Mouse (Mus musculus) liver, postnatal 0 days (tissue): ENCODE results near the gene Cog1. TPM values are rescaled to one million over a fixed set of nuclear protein-coding genes. Genes with fewer than 3 reads are reported as not detected.

Experiments
- ATAC-seq: fragments of 200-750 bp; cut with Nextera tagmentation; 2 replicates; pipeline ENCODE4 v1.8.0; 2017; ENCODE audit warnings: mild to moderate bottlenecking, moderate library complexity
- DNase-seq: peaks from one replicate; pipeline ENCODE4 v3.0.0-alpha.2; 2016
- H3K27ac ChIP-seq: fragments of 300-500 bp; sonication (generic); 2 replicates; pipeline ENCODE4 v1.5.1; 2014; ENCODE audit warnings: antibody characterized with exemption, moderate library complexity, mild to moderate bottlenecking, low read depth
- H3K27me3 ChIP-seq: fragments of 300-500 bp; sonication (generic); 2 replicates; pipeline ENCODE4 v1.6.1; 2014; ENCODE audit warnings: low read length, control low read depth, mixed read lengths; ENCODE audit not compliant: insufficient read depth
- H3K36me3 ChIP-seq: fragments of 300-500 bp; sonication (generic); replicated peaks from 2 replicates; pipeline ENCODE4 v1.6.1; 2014; ENCODE audit warnings: mild to moderate bottlenecking, control low read depth, low read length, moderate library complexity, mixed read lengths; ENCODE audit not compliant: insufficient read depth
- H3K4me1 ChIP-seq: fragments of 300-500 bp; sonication (generic); 2 replicates; pipeline ENCODE4 v1.6.1; 2014; ENCODE audit warnings: antibody characterized with exemption, mild to moderate bottlenecking, control low read depth; ENCODE audit not compliant: insufficient read depth
- H3K4me2 ChIP-seq: fragments of 300-500 bp; sonication (generic); 2 replicates; pipeline ENCODE4 v1.6.1; 2014; ENCODE audit warnings: low read depth, mild to moderate bottlenecking, low read length, moderate library complexity, mixed read lengths
- H3K4me3 ChIP-seq: fragments of 300-500 bp; sonication (generic); 2 replicates; pipeline ENCODE4 v1.5.1; 2014; ENCODE audit warnings: low read depth, low read length
- H3K9ac ChIP-seq: fragments of 300-500 bp; sonication (generic); replicated peaks from 2 replicates; pipeline ENCODE4 v1.6.1; 2014; ENCODE audit warnings: mild to moderate bottlenecking, moderate library complexity
- H3K9me3 ChIP-seq: fragments of 300-500 bp; sonication (generic); 2 replicates; pipeline ENCODE4 v1.6.1; 2016; ENCODE audit warnings: mild to moderate bottlenecking, control low read depth, low read length, mixed read lengths
- CTCF ChIP-seq: sonication (generic); IDR thresholded peaks from 2 replicates; pipeline ENCODE4 v1.5.1; 2016; ENCODE audit warnings: antibody characterized with exemption, low read depth
- EP300 ChIP-seq: IDR thresholded peaks from 2 replicates; pipeline ENCODE4 v1.6.1; 2016; ENCODE audit warnings: antibody characterized with exemption, low read depth, mild to moderate bottlenecking
- WGBS: fragments of 180-500 bp; shearing (Covaris S2); extraction: QIAGEN DNeasy Blood & Tissue Kit; methylation state at CpG from one replicate; pipeline ENCODE4 v1.1.7; 2014; ENCODE audit not compliant: insufficient replicate concordance; 5-methylcytosine and 5-hydroxymethylcytosine counted together
- polyA plus RNA-seq: library from polyadenylated mRNA; unstranded; fragments of >200 nt; fragmentation: Nextera tagmentation; extraction: Ambion mirVana; gene quantifications from 2 replicates; pipeline ENCODE4 v1.2.1, GENCODE M21; 2015

Cog1 gene
- polyA plus RNA-seq, 1 experiment from 2014 or later, result 7.1 TPM

DNA sequence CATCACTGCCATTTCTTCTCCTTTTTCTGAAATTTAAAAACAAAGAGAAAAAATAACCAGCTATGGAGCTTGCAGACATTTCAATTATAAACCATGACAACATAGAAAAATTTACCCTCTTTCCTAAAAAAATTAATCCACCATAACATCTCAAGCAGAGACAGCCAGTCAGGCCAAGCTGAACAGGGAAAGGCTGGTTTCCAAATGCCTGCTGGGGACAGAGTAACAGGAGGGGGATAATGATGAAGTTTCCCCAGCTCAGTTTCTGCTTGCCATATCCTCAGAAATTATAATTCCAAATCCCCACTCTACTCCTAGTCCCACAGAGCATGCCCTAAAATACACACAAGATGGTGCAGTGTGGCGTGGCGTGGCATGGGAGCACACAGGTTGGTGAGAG, 28.4 kb downstream of the Cog1 start:
- H3K9me3 ChIP-seq, result no peaks in the 10 kb centered on the region
- no peak for DNase-seq
- peaks cover 18% of the 10 kb centered on the region for H3K4me1 ChIP-seq
- no peak for ATAC-seq
- no peak for TF ChIP-seq EP300
- no peak for TF ChIP-seq CTCF
- H3K9ac ChIP-seq, result no peak overlapping the region
- H3K27me3 ChIP-seq, result no peaks in the 10 kb centered on the region
- 89% methylated on average over 2 of the region's 2 CpGs for WGBS
- no peak overlapping the region for H3K27ac ChIP-seq
- peaks cover 43% of the 10 kb centered on the region for H3K36me3 ChIP-seq
- H3K4me2 ChIP-seq, result no peak overlapping the region
- no peak overlapping the region for H3K4me3 ChIP-seq

- Histone ChIP-seq H3K36me3 (peaks cover 39% of the 10 kb centered on the region), H3K9me3 (no peaks in the 10 kb centered on the region), H3K27ac (no peak overlapping the region), H3K4me2 (no peak overlapping the region), H3K27me3 (no peaks in the 10 kb centered on the region), H3K4me3 (no peak overlapping the region), H3K9ac (no peak overlapping the region), H3K4me1 (peaks cover 27% of the 10 kb centered on the region)
- TF ChIP-seq CTCF (no peak), EP300 (no peak)
- ATAC-seq (no peak), DNase-seq (no peak)
- 77% methylated on average over 8 of the region's 8 CpGs for WGBS
Observed at GRCm38 (mm10) chr11:113678373-113678772, 29.4 kb downstream of the Cog1 start.

GRCm38 (mm10) chr11:113680954-113681353, 32.0 kb downstream of the Cog1 start:
- Histone ChIP-seq H3K4me1 (peaks cover 34% of the 10 kb centered on the region), H3K4me2 (peak overlapping the region; percentile 95), H3K4me3 (peak overlapping the region; percentile 97; the same call in 1 of the 2 replicates), H3K27me3 (no peaks in the 10 kb centered on the region), H3K36me3 (peaks cover 19% of the 10 kb centered on the region), H3K9me3 (no peaks in the 10 kb centered on the region), H3K9ac (peak overlapping the region; percentile 47), H3K27ac (peak overlapping the region; percentile 87)
- DNase-seq (peak; percentile 51), ATAC-seq (peak; percentile 53)
- no peak for TF ChIP-seq CTCF
- peak; percentile 97 for TF ChIP-seq EP300
- WGBS, result 60% methylated on average over 2 of the region's 2 CpGs

DNA sequence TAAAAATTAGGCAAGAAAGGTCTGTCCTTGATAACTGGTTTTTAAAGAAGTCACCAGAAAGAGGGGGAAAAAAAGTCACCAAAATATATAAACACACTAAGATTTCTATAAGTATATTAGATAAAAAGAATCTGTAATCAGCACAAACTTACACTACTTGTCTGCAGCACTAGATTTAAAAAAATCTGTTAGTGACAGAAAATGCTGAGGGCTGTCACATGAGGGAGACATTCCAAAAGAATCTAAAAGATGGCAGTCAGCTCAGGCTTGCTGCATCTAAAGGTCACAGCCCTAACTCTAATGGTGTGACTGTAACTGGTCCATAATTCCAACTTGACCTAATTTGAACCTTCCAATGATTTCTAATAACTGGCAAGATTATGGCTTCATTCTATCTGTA, 33.0 kb downstream of the Cog1 start:
- peak overlapping the region; percentile 97 for H3K9ac ChIP-seq
- H3K36me3 ChIP-seq, result peaks cover 9% of the 10 kb centered on the region
- 0 out of 2 replicates have a peak, but pooled peaks have one; percentile 17 for TF ChIP-seq CTCF
- no peak for TF ChIP-seq EP300
- no peaks in the 10 kb centered on the region for H3K9me3 ChIP-seq
- no peak for ATAC-seq
- H3K4me1 ChIP-seq, result peaks cover 34% of the 10 kb centered on the region
- H3K27me3 ChIP-seq, result no peaks in the 10 kb centered on the region
- DNase-seq, result no peak
- H3K27ac ChIP-seq, result peak overlapping the region; percentile 87
- H3K4me3 ChIP-seq, result peak overlapping the region; percentile 97
- H3K4me2 ChIP-seq, result peak overlapping the region; percentile 95

DNA sequence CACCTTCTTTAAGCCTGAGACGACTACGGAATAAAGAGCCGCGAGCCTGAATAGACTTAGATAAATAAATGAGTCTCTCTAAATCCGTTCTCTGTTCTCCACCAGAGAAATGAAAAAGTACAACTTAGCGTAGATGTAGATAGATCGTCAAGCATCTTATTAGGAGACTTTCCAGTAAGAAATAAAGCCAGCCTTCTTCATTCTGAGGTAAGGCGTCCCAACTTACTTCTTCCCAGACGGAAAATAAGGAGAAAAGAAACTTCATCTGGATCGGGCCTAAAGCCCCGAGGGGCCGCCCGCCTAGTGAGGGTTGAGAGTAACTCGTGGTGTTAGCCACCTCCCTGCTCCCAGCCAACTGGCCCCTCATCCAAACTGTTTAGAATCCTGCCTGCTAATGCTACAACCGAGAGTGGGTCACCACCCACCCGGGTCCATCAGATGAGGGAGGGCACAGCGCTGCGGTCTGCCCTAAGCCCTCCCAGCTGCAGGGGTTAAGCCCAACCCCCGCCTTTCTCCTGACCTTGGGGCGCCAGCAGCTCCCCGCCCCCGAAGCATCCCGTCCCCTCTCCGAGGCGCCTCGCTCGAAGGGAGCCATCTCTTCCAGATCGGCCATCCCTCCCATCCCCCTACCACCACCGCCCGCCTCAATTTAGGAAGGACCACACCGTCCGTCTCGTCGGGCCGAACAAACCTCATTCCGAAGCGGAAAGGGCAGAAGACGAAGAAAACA, 34.1 kb downstream of the Cog1 start:
- Histone ChIP-seq H3K9ac (peak overlapping the region; percentile 97), H3K4me3 (peak overlapping the region; percentile 97), H3K9me3 (no peaks in the 10 kb centered on the region), H3K27ac (peak overlapping the region; percentile 98), H3K4me2 (peak overlapping the region; percentile 95), H3K36me3 (peaks cover 8% of the 10 kb centered on the region), H3K27me3 (no peaks in the 10 kb centered on the region), H3K4me1 (peaks cover 34% of the 10 kb centered on the region)
- 5% methylated on average over 38 of the region's 38 CpGs for WGBS
- TF ChIP-seq EP300 (no peak), CTCF (no peak)
- ATAC-seq (peak; percentile 31), DNase-seq (peak; percentile 78)

DNA sequence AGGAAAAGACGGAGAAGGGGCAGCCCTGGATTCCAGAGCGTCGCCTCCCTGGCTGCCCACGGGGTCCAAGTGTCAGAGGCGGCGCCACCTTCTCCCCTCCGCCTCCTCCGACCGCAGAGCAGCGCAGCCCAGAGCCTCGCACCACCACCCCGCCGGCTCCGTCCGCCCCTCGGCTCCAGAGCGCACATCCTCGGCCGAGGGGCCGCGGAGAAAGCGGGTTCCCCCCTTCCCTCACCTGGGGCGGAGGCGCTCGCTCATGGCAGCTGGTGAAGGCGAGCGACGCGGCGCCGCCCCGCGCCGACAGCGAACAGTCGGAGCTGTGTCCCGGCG, 34.6 kb downstream of the Cog1 start:
- peak overlapping the region; percentile 97 for H3K9ac ChIP-seq
- H3K36me3 ChIP-seq, result peaks cover 12% of the 10 kb centered on the region; the same call in 1 of the 2 replicates
- peak overlapping the region; percentile 97 for H3K4me3 ChIP-seq
- peaks cover 34% of the 10 kb centered on the region for H3K4me1 ChIP-seq
- WGBS, result 2% methylated on average over 23 of the region's 38 CpGs
- H3K27ac ChIP-seq, result peak overlapping the region; percentile 98
- H3K9me3 ChIP-seq, result no peaks in the 10 kb centered on the region
- DNase-seq (no peak), ATAC-seq (no peak)
- TF ChIP-seq EP300, result no peak
- 0 out of 2 replicates have a peak, but pooled peaks have one; percentile 5 for TF ChIP-seq CTCF
- no peaks in the 10 kb centered on the region for H3K27me3 ChIP-seq
- H3K4me2 ChIP-seq, result peak overlapping the region; percentile 95
